Mouse (Mus musculus) lung, postnatal 36 days (tissue): ENCODE measurements at regions not wholly inside any gene's neighbourhood (a gene's known extent, or its start where the extent isn't known, plus 50 kb on each side); places are given as distances from the start of the nearest gene placed in this dataset.

ENCODE experiments used
- DNase-seq: peaks from one replicate; pipeline ENCODE4 v3.0.0; 2022; ENCODE audit warnings: mixed read lengths

GRCm38 (mm10) chr17:75714059-75714458 lies 162.3 kb upstream of the Fam98a start:
- no peak for DNase-seq

- no peak for DNase-seq
Observed at GRCm38 (mm10) chr17:75707687-75708086, 155.9 kb upstream of the Fam98a start.

- DNase-seq: no peak
Observed at GRCm38 (mm10) chr17:75705357-75705756, 153.6 kb upstream of the Fam98a start.

GRCm38 (mm10) chr17:75703865-75704264 lies 152.1 kb upstream of the Fam98a start:
- no peak for DNase-seq

GRCm38 (mm10) chr17:75696729-75697103 lies 145.0 kb upstream of the Fam98a start:
- no peak for DNase-seq

GRCm38 (mm10) chr17:75696103-75696728 lies 144.5 kb upstream of the Fam98a start:
- DNase-seq: no peak

- no peak for DNase-seq
Observed at GRCm38 (mm10) chr17:75685927-75686326, 134.2 kb upstream of the Fam98a start.

- DNase-seq: no peak
Observed at GRCm38 (mm10) chr17:75646982-75647381, 95.2 kb upstream of the Fam98a start.

GRCm38 (mm10) chr17:75644698-75645097 lies 93.0 kb upstream of the Fam98a start:
- no peak for DNase-seq

- no peak for DNase-seq
Observed at GRCm38 (mm10) chr17:75642311-75642710, 90.6 kb upstream of the Fam98a start.

GRCm38 (mm10) chr17:75641010-75641498 lies 89.3 kb upstream of the Fam98a start:
- no peak for DNase-seq

- no peak for DNase-seq
Observed at GRCm38 (mm10) chr17:75640575-75640974, 88.8 kb upstream of the Fam98a start.

- DNase-seq: no peak
Observed at GRCm38 (mm10) chr17:75629857-75630256, 78.1 kb upstream of the Fam98a start.

- no peak for DNase-seq
Observed at GRCm38 (mm10) chr17:75619472-75619871, 67.7 kb upstream of the Fam98a start.

- DNase-seq: no peak
Observed at GRCm38 (mm10) chr17:75618514-75618913, 66.8 kb upstream of the Fam98a start.

GRCm38 (mm10) chr17:75617280-75617679 lies 65.5 kb upstream of the Fam98a start:
- DNase-seq: peak; percentile 25

GRCm38 (mm10) chr17:75615335-75615734 lies 63.6 kb upstream of the Fam98a start:
- DNase-seq: peak; percentile 29

- no peak for DNase-seq
Observed at GRCm38 (mm10) chr17:75603417-75604086, 51.8 kb upstream of the Fam98a start.
